Mouse (Mus musculus) cerebellum, postnatal 36 days (tissue): Measurements from ENCODE around the gene Trim61.

Experiments used
- DNase-seq, 2 experiments: peaks; one replicate each; pipeline ENCODE4 v3.0.0; 2021 to 2022; ENCODE audit warnings: mixed read lengths in 2 of 2

Gene Trim61

DNA sequence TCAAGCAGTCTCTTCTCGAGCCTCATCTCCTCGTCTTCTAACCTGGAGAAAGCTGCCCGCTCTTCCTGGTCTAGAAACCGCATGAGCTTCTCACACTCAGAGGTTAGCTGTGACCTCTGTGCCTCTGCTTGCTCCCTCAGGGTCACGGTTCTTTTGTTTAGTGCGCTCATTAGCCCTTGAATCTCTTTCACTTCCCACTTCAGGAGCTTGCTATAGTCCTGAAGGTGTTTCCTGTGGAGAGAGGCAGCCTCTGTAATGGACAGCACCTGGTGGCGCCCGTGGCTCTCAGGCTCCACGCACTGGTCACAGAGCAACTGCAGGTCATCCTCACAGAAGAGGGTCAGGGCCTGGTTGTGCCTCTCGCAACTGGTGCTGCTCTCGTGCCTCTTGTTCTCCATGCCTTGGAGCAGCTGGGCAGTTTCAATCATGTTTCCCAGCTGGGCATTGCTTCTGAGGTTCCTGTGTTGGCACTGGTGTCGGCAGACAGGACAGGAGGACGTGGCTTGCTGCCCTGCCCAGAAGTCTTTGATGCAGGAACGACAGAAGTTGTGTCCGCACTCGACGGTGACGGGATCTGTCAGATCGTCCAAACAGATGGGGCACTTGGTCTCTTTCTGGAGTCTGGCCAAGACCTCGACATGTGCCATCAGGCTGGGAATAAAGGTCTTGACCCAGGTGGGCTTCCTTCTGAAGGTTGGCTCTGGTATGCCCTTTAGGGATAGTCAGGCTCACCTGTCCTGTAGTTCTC is 35.0 kb downstream of the Trim61 start:
- DNase-seq, result peak in 1 of 2 experiments; percentile 3
